Mouse (Mus musculus): ENCODE measurements at regions not wholly inside any gene's neighbourhood (a gene's known extent, or its start where the extent isn't known, plus 50 kb on each side); places are given as distances from the start of the nearest gene placed in this dataset.

DNA sequence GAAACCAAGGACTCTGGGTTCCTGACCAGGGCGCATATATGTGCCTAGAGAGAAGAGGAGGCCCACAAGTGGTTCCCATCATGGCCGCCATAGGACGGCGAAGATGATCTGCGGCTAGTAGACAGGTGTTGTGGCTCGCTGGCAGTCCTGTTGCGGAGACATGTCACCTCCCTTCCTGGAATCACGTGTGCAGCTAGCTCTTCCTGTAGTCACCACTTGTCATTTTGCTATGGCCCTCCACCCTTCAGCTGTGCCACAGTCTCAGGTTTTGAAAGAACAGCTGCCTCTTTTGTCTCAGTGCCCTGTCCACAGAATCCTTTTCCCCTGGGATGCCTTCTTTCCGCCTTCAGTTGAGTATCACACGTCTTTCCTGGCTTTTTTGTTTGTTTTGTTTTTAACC lies 97.1 kb downstream of the Gas1 start:
- dilution Hi-C loops (cut with MboI; ENCODE audit: extremely low pct_ligation_motif_present, extremely low pct_unique_long_range_greater_than_20kb, low sequenced_read_pairs) (no loop called here), in situ Hi-C loops (cut with MboI; ENCODE audit: low pct_ligation_motif_present, low pct_unique_long_range_greater_than_20kb, low sequenced_read_pairs) (no loop called here)
- Histone ChIP-seq H3K4me2 (ENCODE audit: insufficient read depth, low read depth, poor library complexity, severe bottlenecking) (no peak overlapping the region), H3K27ac (ENCODE audit: insufficient read depth, low read depth) (no peak overlapping the region), H3K4me1 (ENCODE audit: control insufficient read depth in 1 of 2, insufficient read depth in 2 of 2) (no peaks in the 10 kb centered on the region), H3K9me3 (replicated peaks; ENCODE audit: low read length) (peaks cover 70% of the 10 kb centered on the region), H3K36me3 (replicated peaks in 1 of 2; ENCODE audit: control insufficient read depth in 1 of 2, insufficient read depth in 1 of 2, low read length in 1 of 2) (no peaks in the 10 kb centered on the region), H3K9ac (ENCODE audit: insufficient read depth, low read depth) (no peak overlapping the region), H3K79me2 (replicated peaks; ENCODE audit: control insufficient read depth, extremely low read depth, insufficient read depth, poor library complexity, severe bottlenecking) (no peaks in the 10 kb centered on the region), H3K4me3 (replicated peaks in 1 of 3; ENCODE audit: low read depth in 2 of 3, low read length in 2 of 3, poor library complexity in 1 of 3) (no peak overlapping the region), H3K27me3 (replicated peaks) (no peaks in the 10 kb centered on the region)
- no peak for DNase-seq (ENCODE audit: extremely low read depth)
- TF ChIP-seq CHD2 (IDR thresholded peaks at IDR 0.05; ENCODE audit: low read length) = no peak
- TF ChIP-seq UBTF (IDR thresholded peaks at IDR 0.05; ENCODE audit: low read depth, low read length) = no peak
- no peak for TF ChIP-seq RAD21 (IDR thresholded peaks at IDR 0.05; ENCODE audit: low read depth, low read length)
- no peak for TF ChIP-seq MEF2A (IDR thresholded peaks at IDR 0.05; ENCODE audit: borderline replicate concordance, low read depth, low read length)
- TF ChIP-seq NRF1 (IDR thresholded peaks at IDR 0.05; ENCODE audit: low read depth, low read length) = no peak
- TF ChIP-seq E2F4 (IDR thresholded peaks at IDR 0.05; ENCODE audit: insufficient replicate concordance, low read depth, low read length) = no peak
- no peak for TF ChIP-seq EP300 (IDR thresholded peaks at IDR 0.05; ENCODE audit: low read length)
- TF ChIP-seq NELFE (IDR thresholded peaks at IDR 0.05; ENCODE audit: low read depth, low read length) = no peak
- no peak for TF ChIP-seq MAX (IDR thresholded peaks at IDR 0.05; ENCODE audit: low read length)
- TF ChIP-seq CHD1 (IDR thresholded peaks at IDR 0.05; ENCODE audit: low read depth, low read length) = no peak
- TF ChIP-seq HCFC1 (IDR thresholded peaks at IDR 0.05; ENCODE audit: low read depth, low read length) = no peak
- no peak for TF ChIP-seq ZC3H11A (IDR thresholded peaks at IDR 0.05; ENCODE audit: low read depth, low read length)

DNA sequence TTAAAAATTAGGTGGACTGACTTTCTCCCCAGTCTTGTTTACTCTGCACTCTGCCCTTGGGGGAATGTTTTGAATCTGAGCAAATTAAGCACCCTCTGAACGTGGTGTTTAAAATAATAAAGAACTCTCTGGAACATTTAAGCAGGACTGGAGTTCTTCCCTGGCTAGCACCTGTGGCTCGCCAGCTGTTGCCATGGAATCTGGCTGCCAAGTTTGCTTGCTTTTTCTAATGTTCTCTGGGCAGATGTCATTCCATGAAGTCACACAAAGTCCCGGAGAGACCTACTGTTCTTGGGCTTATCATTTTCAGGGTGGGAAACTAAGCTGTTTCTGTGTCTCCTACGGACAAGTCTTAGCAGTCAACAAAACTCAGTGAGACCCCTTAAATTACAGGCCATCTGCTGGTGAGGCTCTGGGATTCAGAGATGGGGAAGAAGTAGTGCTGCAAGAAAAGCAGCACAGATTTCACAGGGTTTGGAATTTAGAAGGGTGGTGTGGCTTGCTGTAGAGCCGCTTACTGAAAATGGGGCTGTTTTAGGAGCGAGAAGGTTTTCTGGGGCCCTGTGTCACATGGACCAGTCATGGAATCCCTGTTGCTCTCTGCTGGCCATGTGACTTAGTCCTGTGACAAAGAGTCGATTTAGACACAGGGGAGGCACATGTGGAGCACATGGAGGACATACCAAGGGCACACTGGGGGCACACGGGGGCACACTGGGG lies 98.7 kb downstream of the Gas1 start:
- no peak for DNase-seq (ENCODE audit: extremely low read depth)
- no peak for TF ChIP-seq MAX (IDR thresholded peaks at IDR 0.05; ENCODE audit: low read length)
- TF ChIP-seq POLR2AphosphoS2 (IDR thresholded peaks at IDR 0.05; ENCODE audit: low read depth, low read length) = no peak
- TF ChIP-seq POLR2A (IDR thresholded peaks at IDR 0.05; ENCODE audit: low read depth, low read length) = no peak
- TF ChIP-seq ZNF384 (IDR thresholded peaks at IDR 0.05; ENCODE audit: low read depth, low read length) = no peak
- TF ChIP-seq MXI1 (IDR thresholded peaks at IDR 0.05; ENCODE audit: low read depth, low read length) = no peak
- TF ChIP-seq JUN (IDR thresholded peaks at IDR 0.05; ENCODE audit: insufficient read depth, low read depth, low read length) = no peak
- no peak overlapping the region for H3K27ac ChIP-seq (ENCODE audit: insufficient read depth, low read depth)
- H3K4me3 ChIP-seq (replicated peaks in 1 of 3; ENCODE audit: low read depth in 2 of 3, low read length in 2 of 3, poor library complexity in 1 of 3) = no peak overlapping the region
- in situ Hi-C loops (cut with MboI; ENCODE audit: low pct_ligation_motif_present, low pct_unique_long_range_greater_than_20kb, low sequenced_read_pairs) = no loop called here
- no peaks in the 10 kb centered on the region for H3K27me3 ChIP-seq (replicated peaks)
- H3K4me2 ChIP-seq (ENCODE audit: insufficient read depth, low read depth, poor library complexity, severe bottlenecking) = no peak overlapping the region
- dilution Hi-C loops (cut with MboI; ENCODE audit: extremely low pct_ligation_motif_present, extremely low pct_unique_long_range_greater_than_20kb, low sequenced_read_pairs) = no loop called here
- H3K9me3 ChIP-seq (replicated peaks; ENCODE audit: low read length) = peaks cover 66% of the 10 kb centered on the region
- no peaks in the 10 kb centered on the region for H3K36me3 ChIP-seq (replicated peaks in 1 of 2; ENCODE audit: control insufficient read depth in 1 of 2, insufficient read depth in 1 of 2, low read length in 1 of 2)
- H3K9ac ChIP-seq (ENCODE audit: insufficient read depth, low read depth) = no peak overlapping the region
- H3K79me2 ChIP-seq (replicated peaks; ENCODE audit: control insufficient read depth, extremely low read depth, insufficient read depth, poor library complexity, severe bottlenecking) = no peaks in the 10 kb centered on the region
- H3K4me1 ChIP-seq (ENCODE audit: control insufficient read depth in 1 of 2, insufficient read depth in 2 of 2) = no peaks in the 10 kb centered on the region

Measured in CH12.LX (cell line).